Mouse (Mus musculus) kidney, embryonic 15.5 days (tissue): Measurements from ENCODE around the gene Trmt10a. TPM values are rescaled to one million over a fixed set of nuclear protein-coding genes. Genes with fewer than 3 reads are reported as not detected.

ENCODE experiments used
- polyA plus RNA-seq: library from polyadenylated mRNA; unstranded; fragments of >200 nt; fragmentation: Nextera tagmentation; extraction: Ambion mirVana; gene quantifications from 2 replicates; pipeline ENCODE4 v1.2.1, GENCODE M21; 2015

Trmt10a gene
- polyA plus RNA-seq, 1 experiment from 2014 or later, result 14.2 TPM

Other genes starting within 250 kb of the Trmt10a start
- 111 and 113 TPM in 2 replicates for gene Lamtor3, start 224.9 kb upstream of the Trmt10a start, polyA plus RNA-seq
- gene Dapp1, start 161.9 kb upstream of the Trmt10a start, polyA plus RNA-seq, result 9.2 and 9.8 TPM in 2 replicates
- 0.74 and 0.78 TPM in 2 replicates for gene 1110002E22Rik, start 78.4 kb upstream of the Trmt10a start, polyA plus RNA-seq
- gene Gm5105, start 76.1 kb upstream of the Trmt10a start, polyA plus RNA-seq, result 0.36 TPM in 1 of 2 replicates, not detected in the other
- 8.4 and 9.6 TPM in 2 replicates for gene Mttp, start 1.5 kb downstream of the Trmt10a start, polyA plus RNA-seq
- gene 4930579F01Rik, start 50.4 kb downstream of the Trmt10a start, polyA plus RNA-seq, result 0.09 and 0.19 TPM in 2 replicates
- gene Adh7, start 74.3 kb downstream of the Trmt10a start, polyA plus RNA-seq, result 0.74 and 0.91 TPM in 2 replicates
- gene Adh1, start 117.5 kb downstream of the Trmt10a start, polyA plus RNA-seq, result 43.5 and 86.9 TPM in 2 replicates
- 0.28 TPM in 1 of 2 replicates, not detected in the other for gene Adh6a, start 169.8 kb downstream of the Trmt10a start, polyA plus RNA-seq
- 0.33 and 0.43 TPM in 2 replicates for gene Adh6b, start 198.3 kb downstream of the Trmt10a start, polyA plus RNA-seq